Mouse (Mus musculus): ENCODE data around the gene Cdh1. TPM values are rescaled to one million over a fixed set of nuclear protein-coding genes. Genes with fewer than 3 reads are reported as not detected.
A peak's percentile ranks its signal among the peaks of the same experiment; 100 is the strongest.

The Cdh1 gene
- polyA plus RNA-seq, 2 experiments: 11.4 to 14.8 TPM

DNA sequence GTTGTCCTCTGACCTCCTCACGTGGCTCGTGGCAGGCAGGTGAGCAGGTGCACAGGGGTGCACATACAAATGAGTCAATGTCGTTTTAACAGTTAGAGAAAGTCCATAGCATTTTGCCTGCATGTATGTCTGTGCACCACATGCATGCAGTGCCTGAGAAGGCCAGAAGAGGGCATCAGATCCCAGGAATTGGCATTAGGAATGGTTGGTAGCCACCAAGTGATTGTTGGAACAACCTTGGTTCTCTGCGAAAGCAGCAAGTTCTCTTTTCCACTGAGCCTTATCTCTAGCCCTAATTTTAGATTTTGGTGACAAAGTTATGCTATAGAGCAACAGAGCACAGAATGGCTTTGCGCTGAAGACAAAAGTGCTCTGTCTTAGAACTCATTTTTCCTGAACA lies 96.4 kb downstream of the Cdh1 start:
- 57% methylated on average over 5 of the region's 5 CpGs for WGBS (ENCODE audit: insufficient replicate concordance)
- ATAC-seq (ENCODE audit: insufficient read depth) (no peak), DNase-seq (ENCODE audit: low read depth in 3 of 3, low spot score in 3 of 3) (peak in 1 of 3 experiments; percentile 28)
- H3K27me3 ChIP-seq (ENCODE audit: control insufficient read depth, insufficient read depth, low read length): no peaks in the 10 kb centered on the region
- H3K4me1 ChIP-seq (replicated peaks; ENCODE audit: control insufficient read depth in 2 of 2, insufficient read depth in 2 of 2, low read length in 1 of 2): no peaks in the 10 kb centered on the region; a peak in 1 of 4 replicates
- no peak overlapping the region for H3K27ac ChIP-seq
- no peaks in the 10 kb centered on the region for H3K9me3 ChIP-seq (ENCODE audit: control insufficient read depth, low read length)
- H3K4me3 ChIP-seq (ENCODE audit: insufficient read depth in 1 of 2, low read depth in 2 of 2, low read length in 2 of 2): no peak overlapping the region
- H3K36me3 ChIP-seq (replicated peaks; ENCODE audit: control insufficient read depth, insufficient read depth, low read depth): peaks cover 2% of the 10 kb centered on the region; the same call in 1 of the 2 replicates
- TF ChIP-seq CTCF (IDR thresholded peaks at IDR 0.05; ENCODE audit: low read depth): peak; percentile 85
- no peak for TF ChIP-seq EP300 (IDR thresholded peaks at IDR 0.05; ENCODE audit: low read depth)
- no peak overlapping the region for H3K4me2 ChIP-seq (ENCODE audit: low read depth)
- no peak overlapping the region for H3K9ac ChIP-seq (replicated peaks)

DNA sequence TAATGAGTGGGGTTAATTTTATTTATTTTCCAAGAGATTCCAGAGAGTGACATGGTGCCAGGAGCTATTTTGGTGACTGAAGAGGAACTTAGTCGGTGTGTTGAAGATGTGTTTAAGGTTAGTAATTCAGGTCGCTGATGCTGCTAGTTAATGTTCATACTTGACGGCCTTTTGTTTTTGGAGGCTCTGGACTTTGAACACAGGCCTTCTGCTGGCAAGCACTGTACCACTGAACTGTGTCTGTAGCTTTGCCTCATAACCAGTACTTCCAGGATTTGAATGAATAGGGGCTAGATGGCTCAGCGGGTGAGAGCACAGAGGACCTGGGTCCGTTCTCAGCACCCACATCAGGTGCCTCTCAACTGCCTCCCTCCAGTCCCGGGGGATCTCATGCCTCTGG lies 97.0 kb downstream of the Cdh1 start:
- Histone ChIP-seq H3K4me3 (ENCODE audit: insufficient read depth in 1 of 2, low read depth in 2 of 2, low read length in 2 of 2) (no peak overlapping the region), H3K9ac (replicated peaks) (no peak overlapping the region), H3K27me3 (ENCODE audit: control insufficient read depth, insufficient read depth, low read length) (no peaks in the 10 kb centered on the region), H3K27ac (no peak overlapping the region), H3K36me3 (replicated peaks; ENCODE audit: control insufficient read depth, insufficient read depth, low read depth) (peaks cover 2% of the 10 kb centered on the region; the same call in 1 of the 2 replicates), H3K4me2 (ENCODE audit: low read depth) (no peak overlapping the region), H3K4me1 (replicated peaks; ENCODE audit: control insufficient read depth in 2 of 2, insufficient read depth in 2 of 2, low read length in 1 of 2) (no peaks in the 10 kb centered on the region; a peak in 1 of 4 replicates), H3K9me3 (ENCODE audit: control insufficient read depth, low read length) (no peaks in the 10 kb centered on the region)
- DNase-seq (ENCODE audit: low read depth in 3 of 3, low spot score in 3 of 3) (no peak), ATAC-seq (ENCODE audit: insufficient read depth) (no peak)
- WGBS (ENCODE audit: insufficient replicate concordance): 80% methylated on average over 6 of the region's 6 CpGs
- TF ChIP-seq EP300 (IDR thresholded peaks at IDR 0.05; ENCODE audit: low read depth) (no peak), CTCF (IDR thresholded peaks at IDR 0.05; ENCODE audit: low read depth) (no peak)

DNA sequence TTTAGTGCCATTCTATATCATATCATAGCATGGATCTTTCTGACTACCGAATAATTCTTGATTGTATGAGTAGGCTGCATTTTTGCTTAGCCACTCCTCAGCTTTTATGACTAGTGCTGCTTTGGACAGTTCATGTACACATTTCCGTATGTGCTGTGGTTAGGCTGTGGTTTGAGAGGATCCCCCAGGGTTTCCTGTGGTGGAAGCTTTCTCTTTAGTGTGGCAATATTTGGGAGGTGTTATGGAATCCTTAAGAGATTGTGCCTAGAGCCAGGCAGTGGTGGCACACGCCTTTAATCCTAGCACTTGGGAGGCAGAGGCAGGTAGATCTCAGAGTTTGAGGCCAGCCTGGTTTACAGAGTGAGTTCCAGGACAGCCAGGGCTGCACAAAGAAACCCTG lies 98.2 kb downstream of the Cdh1 start:
- 31% methylated on average over 3 of the region's 3 CpGs for WGBS (ENCODE audit: insufficient replicate concordance)
- Histone ChIP-seq H3K36me3 (replicated peaks; ENCODE audit: control insufficient read depth, insufficient read depth, low read depth) (peaks cover 2% of the 10 kb centered on the region; the same call in 1 of the 2 replicates), H3K4me2 (ENCODE audit: low read depth) (no peak overlapping the region), H3K4me1 (replicated peaks; ENCODE audit: control insufficient read depth in 2 of 2, insufficient read depth in 2 of 2, low read length in 1 of 2) (no peaks in the 10 kb centered on the region; a peak in 1 of 4 replicates), H3K9ac (replicated peaks) (no peak overlapping the region), H3K9me3 (ENCODE audit: control insufficient read depth, low read length) (no peaks in the 10 kb centered on the region), H3K27me3 (ENCODE audit: control insufficient read depth, insufficient read depth, low read length) (no peaks in the 10 kb centered on the region), H3K27ac (no peak overlapping the region), H3K4me3 (ENCODE audit: insufficient read depth in 1 of 2, low read depth in 2 of 2, low read length in 2 of 2) (no peak overlapping the region)
- ATAC-seq (ENCODE audit: insufficient read depth) (no peak), DNase-seq (ENCODE audit: low read depth in 3 of 3, low spot score in 3 of 3) (peak in 1 of 3 experiments; percentile 16)
- TF ChIP-seq EP300 (IDR thresholded peaks at IDR 0.05; ENCODE audit: low read depth): no peak

- TF ChIP-seq CTCF (IDR thresholded peaks at IDR 0.05; ENCODE audit: low read depth) (no peak), EP300 (IDR thresholded peaks at IDR 0.05; ENCODE audit: low read depth) (no peak)
- Histone ChIP-seq H3K36me3 (replicated peaks; ENCODE audit: control insufficient read depth, insufficient read depth, low read depth) (peaks cover 2% of the 10 kb centered on the region; the same call in 1 of the 2 replicates), H3K4me1 (replicated peaks; ENCODE audit: control insufficient read depth in 2 of 2, insufficient read depth in 2 of 2, low read length in 1 of 2) (no peaks in the 10 kb centered on the region; a peak in 1 of 4 replicates), H3K27ac (no peak overlapping the region), H3K4me2 (ENCODE audit: low read depth) (no peak overlapping the region), H3K9ac (replicated peaks) (no peak overlapping the region), H3K9me3 (ENCODE audit: control insufficient read depth, low read length) (no peaks in the 10 kb centered on the region), H3K27me3 (ENCODE audit: control insufficient read depth, insufficient read depth, low read length) (no peaks in the 10 kb centered on the region), H3K4me3 (ENCODE audit: insufficient read depth in 1 of 2, low read depth in 2 of 2, low read length in 2 of 2) (no peak overlapping the region)
- 68% methylated on average over 9 of the region's 9 CpGs for WGBS (ENCODE audit: insufficient replicate concordance)
- ATAC-seq (ENCODE audit: insufficient read depth) (no peak), DNase-seq (ENCODE audit: low read depth in 3 of 3, low spot score in 3 of 3) (no peak)
Observed at GRCm38 (mm10) chr8:106704199-106704900, 101.2 kb downstream of the Cdh1 start.

DNA sequence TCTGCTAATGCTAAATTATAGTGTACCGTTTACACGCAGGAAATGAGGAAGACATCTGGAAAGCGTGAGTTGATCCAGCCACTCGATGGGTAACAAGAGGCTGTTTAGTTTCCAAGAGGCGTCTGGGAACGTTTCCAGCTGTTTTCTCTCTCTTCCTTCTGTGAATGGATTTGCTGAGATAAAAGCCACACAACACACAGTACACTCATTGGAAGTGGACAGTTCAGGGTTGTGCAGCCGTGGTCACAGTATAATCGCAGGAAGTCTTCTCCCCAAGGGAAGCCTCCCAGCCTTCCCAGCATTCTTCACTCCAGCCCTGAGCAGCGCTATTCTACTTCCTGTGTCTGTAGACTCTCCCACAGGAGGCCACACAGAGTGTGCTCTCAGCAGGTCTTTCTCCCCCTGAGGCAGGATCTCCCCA lies 101.8 kb downstream of the Cdh1 start:
- H3K27ac ChIP-seq: no peak overlapping the region
- no peak for DNase-seq (ENCODE audit: low read depth in 3 of 3, low spot score in 3 of 3)
- no peak overlapping the region for H3K4me3 ChIP-seq (ENCODE audit: insufficient read depth in 1 of 2, low read depth in 2 of 2, low read length in 2 of 2)
- no peaks in the 10 kb centered on the region for H3K36me3 ChIP-seq (replicated peaks; ENCODE audit: control insufficient read depth, insufficient read depth, low read depth)
- 50% methylated on average over 9 of the region's 9 CpGs for WGBS (ENCODE audit: insufficient replicate concordance)
- no peaks in the 10 kb centered on the region for H3K27me3 ChIP-seq (ENCODE audit: control insufficient read depth, insufficient read depth, low read length)
- no peak for TF ChIP-seq EP300 (IDR thresholded peaks at IDR 0.05; ENCODE audit: low read depth)
- no peak for TF ChIP-seq CTCF (IDR thresholded peaks at IDR 0.05; ENCODE audit: low read depth)
- H3K4me2 ChIP-seq (ENCODE audit: low read depth): no peak overlapping the region
- peak; percentile 39; the same call in 1 of the 2 replicates for ATAC-seq (ENCODE audit: insufficient read depth)
- no peak overlapping the region for H3K9ac ChIP-seq (replicated peaks)
- H3K4me1 ChIP-seq (replicated peaks; ENCODE audit: control insufficient read depth in 2 of 2, insufficient read depth in 2 of 2, low read length in 1 of 2): no peaks in the 10 kb centered on the region; a peak in 1 of 4 replicates
- H3K9me3 ChIP-seq (ENCODE audit: control insufficient read depth, low read length): no peaks in the 10 kb centered on the region

Data from liver, embryonic 14.5 days (tissue).